Mouse (Mus musculus): ENCODE data around the gene Snx10. TPM values are rescaled to one million over a fixed set of nuclear protein-coding genes. Genes with fewer than 3 reads are reported as not detected.

Gene Snx10
- polyA plus RNA-seq, 1 experiment: 2.4 TPM

GRCm38 (mm10) chr6:51544118-51544681 is 20.5 kb downstream of the Snx10 start:
- Histone ChIP-seq H3K36me3 (ENCODE audit: control insufficient read depth, insufficient read depth, low read length) (no peaks in the 10 kb centered on the region), H3K4me1 (ENCODE audit: control insufficient read depth, insufficient read depth, insufficient read length) (peaks cover 3% of the 10 kb centered on the region; the same call in 1 of the 2 replicates), H3K27me3 (ENCODE audit: control insufficient read depth, insufficient read depth, low read length) (no peaks in the 10 kb centered on the region), H3K27ac (ENCODE audit: insufficient read depth, low read length) (no peak overlapping the region; the same call in 1 of the 2 replicates), H3K4me3 (ENCODE audit: extremely low read depth, insufficient read depth, insufficient read length) (peak overlapping the region; percentile 49)
- no peak for TF ChIP-seq POLR2A (IDR thresholded peaks at IDR 0.05; ENCODE audit: low read depth, low read length)
- TF ChIP-seq CTCF (IDR thresholded peaks at IDR 0.05; ENCODE audit: extremely low read depth, insufficient read depth, insufficient read length, insufficient replicate concordance): no peak
- peak; percentile 19 to 25 for DNase-seq (ENCODE audit: low read depth in 1 of 2, low spot score in 2 of 2)
- WGBS: 41% methylated on average over 7 of the region's 7 CpGs

- Histone ChIP-seq H3K27ac (ENCODE audit: insufficient read depth, low read length) (peak overlapping the region; percentile 44), H3K4me1 (ENCODE audit: control insufficient read depth, insufficient read depth, insufficient read length) (peaks cover 3% of the 10 kb centered on the region; the same call in 1 of the 2 replicates)
- peak; percentile 27 to 37 for DNase-seq (ENCODE audit: low read depth in 1 of 2, low spot score in 2 of 2)
These were observed 21.6 kb downstream of the Snx10 start for GRCm38 (mm10) chr6:51545219-51545859.

GRCm38 (mm10) chr6:51546085-51546484 is 22.4 kb downstream of the Snx10 start:
- Histone ChIP-seq H3K27me3 (ENCODE audit: control insufficient read depth, insufficient read depth, low read length) (no peaks in the 10 kb centered on the region), H3K4me1 (ENCODE audit: control insufficient read depth, insufficient read depth, insufficient read length) (peaks cover 3% of the 10 kb centered on the region; the same call in 1 of the 2 replicates), H3K4me3 (ENCODE audit: extremely low read depth, insufficient read depth, insufficient read length) (no peak overlapping the region), H3K27ac (ENCODE audit: insufficient read depth, low read length) (no peak overlapping the region), H3K36me3 (ENCODE audit: control insufficient read depth, insufficient read depth, low read length) (no peaks in the 10 kb centered on the region)
- no peak for DNase-seq (ENCODE audit: low read depth in 1 of 2, low spot score in 2 of 2)
- TF ChIP-seq POLR2A (IDR thresholded peaks at IDR 0.05; ENCODE audit: low read depth, low read length) (no peak), CTCF (IDR thresholded peaks at IDR 0.05; ENCODE audit: extremely low read depth, insufficient read depth, insufficient read length, insufficient replicate concordance) (no peak)
- 53% methylated on average over 2 of the region's 2 CpGs for WGBS

More at GRCm38 (mm10) chr6:51545219-51545859, 21.6 kb downstream of the Snx10 start:
- Histone ChIP-seq H3K4me3 (ENCODE audit: extremely low read depth, insufficient read depth, insufficient read length) (peak overlapping the region; percentile 57), H3K27me3 (ENCODE audit: control insufficient read depth, insufficient read depth, low read length) (no peaks in the 10 kb centered on the region), H3K36me3 (ENCODE audit: control insufficient read depth, insufficient read depth, low read length) (no peaks in the 10 kb centered on the region)
- TF ChIP-seq CTCF (IDR thresholded peaks at IDR 0.05; ENCODE audit: extremely low read depth, insufficient read depth, insufficient read length, insufficient replicate concordance): no peak
- no peak for TF ChIP-seq POLR2A (IDR thresholded peaks at IDR 0.05; ENCODE audit: low read depth, low read length)
- 5% methylated on average over 11 of the region's 11 CpGs for WGBS

GRCm38 (mm10) chr6:51548757-51549156 is 25.1 kb downstream of the Snx10 start:
- Histone ChIP-seq H3K4me1 (ENCODE audit: control insufficient read depth, insufficient read depth, insufficient read length) (peaks cover 3% of the 10 kb centered on the region; the same call in 1 of the 2 replicates), H3K4me3 (ENCODE audit: extremely low read depth, insufficient read depth, insufficient read length) (no peak overlapping the region), H3K27me3 (ENCODE audit: control insufficient read depth, insufficient read depth, low read length) (no peaks in the 10 kb centered on the region), H3K27ac (ENCODE audit: insufficient read depth, low read length) (no peak overlapping the region), H3K36me3 (ENCODE audit: control insufficient read depth, insufficient read depth, low read length) (no peaks in the 10 kb centered on the region)
- 67% methylated on average over 5 of the region's 5 CpGs for WGBS
- DNase-seq (ENCODE audit: low read depth in 1 of 2, low spot score in 2 of 2): no peak
- TF ChIP-seq CTCF (IDR thresholded peaks at IDR 0.05; ENCODE audit: extremely low read depth, insufficient read depth, insufficient read length, insufficient replicate concordance): no peak
- TF ChIP-seq POLR2A (IDR thresholded peaks at IDR 0.05; ENCODE audit: low read depth, low read length): no peak

GRCm38 (mm10) chr6:51551267-51551802 is 27.6 kb downstream of the Snx10 start:
- no peak for TF ChIP-seq POLR2A (IDR thresholded peaks at IDR 0.05; ENCODE audit: low read depth, low read length)
- no peak for TF ChIP-seq CTCF (IDR thresholded peaks at IDR 0.05; ENCODE audit: extremely low read depth, insufficient read depth, insufficient read length, insufficient replicate concordance)
- Histone ChIP-seq H3K27me3 (ENCODE audit: control insufficient read depth, insufficient read depth, low read length) (no peaks in the 10 kb centered on the region), H3K27ac (ENCODE audit: insufficient read depth, low read length) (no peak overlapping the region), H3K4me3 (ENCODE audit: extremely low read depth, insufficient read depth, insufficient read length) (no peak overlapping the region), H3K4me1 (ENCODE audit: control insufficient read depth, insufficient read depth, insufficient read length) (no peaks in the 10 kb centered on the region), H3K36me3 (ENCODE audit: control insufficient read depth, insufficient read depth, low read length) (no peaks in the 10 kb centered on the region)
- 52% methylated on average over 10 of the region's 10 CpGs for WGBS
- no peak for DNase-seq (ENCODE audit: low read depth in 1 of 2, low spot score in 2 of 2)

GRCm38 (mm10) chr6:51556562-51556961 is 32.9 kb downstream of the Snx10 start:
- TF ChIP-seq CTCF (IDR thresholded peaks at IDR 0.05; ENCODE audit: extremely low read depth, insufficient read depth, insufficient read length, insufficient replicate concordance): no peak
- TF ChIP-seq POLR2A (IDR thresholded peaks at IDR 0.05; ENCODE audit: low read depth, low read length): no peak
- no peak overlapping the region for H3K27ac ChIP-seq (ENCODE audit: insufficient read depth, low read length)

More at GRCm38 (mm10) chr6:51556562-51556961, 32.9 kb downstream of the Snx10 start:
- H3K4me3 ChIP-seq (ENCODE audit: extremely low read depth, insufficient read depth, insufficient read length): no peak overlapping the region
- H3K4me1 ChIP-seq (ENCODE audit: control insufficient read depth, insufficient read depth, insufficient read length): no peaks in the 10 kb centered on the region
- no peak for DNase-seq (ENCODE audit: low read depth in 1 of 2, low spot score in 2 of 2)
- WGBS: 71% methylated on average over 7 of the region's 7 CpGs
- no peaks in the 10 kb centered on the region for H3K36me3 ChIP-seq (ENCODE audit: control insufficient read depth, insufficient read depth, low read length)
- H3K27me3 ChIP-seq (ENCODE audit: control insufficient read depth, insufficient read depth, low read length): no peaks in the 10 kb centered on the region
